In genomic region chr6:86848580-86848914, GRCm38 (mm10) we compare ENCODE assay signal across 8 mouse cellular contexts. TPM values are rescaled to one million over a fixed set of nuclear protein-coding genes. Genes with fewer than 3 reads are reported as not detected.
DNase-seq lines count a peak whose midpoint lies in the region; ATAC-seq and TF ChIP-seq lines count a peak whose summit lies in the region.

No protein-coding gene starts in this region.

- peaks cover 31% of the 10 kb centered on the region for H3K4me1 ChIP-seq in heart, embryonic 11.5 days (ENCODE audit: control insufficient read depth, insufficient read depth, low read length)
- peaks cover 56% of the 10 kb centered on the region for H3K4me1 ChIP-seq in G1E (ENCODE audit: insufficient read depth, low read depth, low read length)

- H3K36me3 ChIP-seq in heart, embryonic 11.5 days (ENCODE audit: control insufficient read depth, insufficient read depth, low read length), result no peaks in the 10 kb centered on the region
- H3K36me3 ChIP-seq in G1E (replicated peaks), result peaks cover 14% of the 10 kb centered on the region

- WGBS in heart, embryonic 11.5 days (ENCODE audit: insufficient replicate concordance), result under 1% methylated on average over 12 of the region's 12 CpGs

- H3K4me2 ChIP-seq in heart, embryonic 11.5 days, result peak overlapping the region; percentile 79

- H3K4me3 ChIP-seq in heart, embryonic 11.5 days (ENCODE audit: low read depth, low read length), result peak overlapping the region; percentile 90
- peak overlapping the region; percentile 85 for H3K4me3 ChIP-seq in G1E (ENCODE audit: low read depth, low read length)

- TF ChIP-seq CTCF in G1E (IDR thresholded peaks at IDR 0.05; ENCODE audit: low read depth, low read length), result no peak

- H3K27me3 ChIP-seq in heart, embryonic 11.5 days (ENCODE audit: control insufficient read depth, insufficient read depth, low read length), result no peaks in the 10 kb centered on the region
- H3K27me3 ChIP-seq in G1E (ENCODE audit: insufficient read depth, low read length), result no peaks in the 10 kb centered on the region

- intact Hi-C loops in heart, postnatal 14 days (cut with DNase I), result loop anchor here (2.0 kb wide), 1 partner anchor 14 kb away; no protein-coding TSS in a partner anchor

- H3K27ac ChIP-seq in heart, embryonic 11.5 days (ENCODE audit: low read depth, low read length), result peak overlapping the region; percentile 98

- no peaks in the 10 kb centered on the region for H3K9me3 ChIP-seq in heart, embryonic 11.5 days (replicated peaks; ENCODE audit: control insufficient read depth, low read length)
- no peaks in the 10 kb centered on the region for H3K9me3 ChIP-seq in G1E (replicated peaks)

- peak overlapping the region; percentile 96 for H3K9ac ChIP-seq in heart, embryonic 11.5 days (ENCODE audit: low read depth, low read length)

- ATAC-seq in heart, embryonic 11.5 days (replicated peaks; ENCODE audit: insufficient number of reproducible peaks, low FRiP score, low TSS enrichment), result 0 out of 2 replicates have a peak, but pooled peaks have one; percentile 9
- no peak for ATAC-seq in G1E (ENCODE audit: extremely low read depth, insufficient number of reproducible peaks, low FRiP score, poor library complexity, severe bottlenecking)
- ATAC-seq in hematopoietic stem cell, adult 5-6 weeks (replicated peaks in 1 of 2; ENCODE audit: insufficient read depth in 1 of 2, low FRiP score in 2 of 2, low TSS enrichment in 1 of 2, low read depth in 1 of 2, poor library complexity in 2 of 2, severe bottlenecking in 2 of 2), result peak; percentile 38 to 43
- peak; percentile 47 for ATAC-seq in megakaryocyte progenitor cell, adult 5-6 weeks (replicated peaks; ENCODE audit: poor library complexity)

- DNase-seq in heart, postnatal 14 days, result no peak
- no peak for DNase-seq in G1E (ENCODE audit: low spot score)
- DNase-seq in right cerebral cortex, postnatal 10 days (ENCODE audit: low spot score in 2 of 2), result no peak
- DNase-seq in T-cell, adult 2 months (ENCODE audit: low spot score), result no peak
- no peak for DNase-seq in spleen, postnatal 14 days (ENCODE audit: low spot score in 2 of 2)

RNA-seq across cellular contexts. Expression of gene Aak1, which starts 0.8 kb away (rescaled TPM):
- polyA plus RNA-seq in heart, embryonic 11.5 days (2014; fragmentation: Nextera tagmentation; extraction: Ambion mirVana), result 23.0 and 24.3 TPM in 2 replicates
- total RNA-seq in heart, postnatal 14 days (2021), result 100 to 1,000 TPM in 1 of 2 experiments, 10 to 100 TPM in 1; 89.4 to 100 TPM
- 181 and 183 TPM in 2 replicates for total RNA-seq in G1E (2014; fragmentation: Nextera tagmentation)
- total RNA-seq in G1E (2017), result 14.6 and 15.8 TPM in 2 replicates
- polyA plus RNA-seq in G1E (2012), result 36.3 and 41.0 TPM in 2 replicates
- total RNA-seq in hematopoietic stem cell, adult 5-6 weeks (2017), result 12.2 and 14.2 TPM in 2 replicates
- 30.1 and 30.6 TPM in 2 replicates for total RNA-seq in megakaryocyte progenitor cell, adult 5-6 weeks (2015)
- 6.0 and 11.0 TPM in 2 replicates for total RNA-seq in megakaryocyte progenitor cell, adult 5-6 weeks (2017)

RNA-seq across cellular contexts. Expression of gene Anxa4, which starts 55.2 kb away (rescaled TPM):
- polyA plus RNA-seq in heart, embryonic 11.5 days (2014; fragmentation: Nextera tagmentation; extraction: Ambion mirVana), result 13.0 and 13.7 TPM in 2 replicates
- total RNA-seq in heart, postnatal 14 days (2021), result 10 to 100 TPM; 28.5 to 30.5 TPM
- 0.68 and 3.5 TPM in 2 replicates for total RNA-seq in G1E (2014; fragmentation: Nextera tagmentation)
- total RNA-seq in G1E (2017), result 12.0 and 15.6 TPM in 2 replicates
- 1.0 TPM in 2 replicates for polyA plus RNA-seq in G1E (2012)
- 77.7 and 84.4 TPM in 2 replicates for total RNA-seq in hematopoietic stem cell, adult 5-6 weeks (2017)
- 14.6 and 18.4 TPM in 2 replicates for total RNA-seq in megakaryocyte progenitor cell, adult 5-6 weeks (2015)
- 15.3 and 21.2 TPM in 2 replicates for total RNA-seq in megakaryocyte progenitor cell, adult 5-6 weeks (2017)
